Mouse (Mus musculus): ENCODE measurements around the gene Usp29.

GRCm38 (mm10) chr7:6736060-6736459, 5.7 kb downstream of the Usp29 start:
- TF ChIP-seq GATA1 (IDR thresholded peaks at IDR 0.05; ENCODE audit: low read length) (no peak), TAL1 (IDR thresholded peaks at IDR 0.05; ENCODE audit: low read length) (no peak)

Data from erythroblast, embryonic 14.5 days (primary cell).